Mouse (Mus musculus): Measurements from ENCODE around the gene Cenpt.

Cenpt gene

DNA sequence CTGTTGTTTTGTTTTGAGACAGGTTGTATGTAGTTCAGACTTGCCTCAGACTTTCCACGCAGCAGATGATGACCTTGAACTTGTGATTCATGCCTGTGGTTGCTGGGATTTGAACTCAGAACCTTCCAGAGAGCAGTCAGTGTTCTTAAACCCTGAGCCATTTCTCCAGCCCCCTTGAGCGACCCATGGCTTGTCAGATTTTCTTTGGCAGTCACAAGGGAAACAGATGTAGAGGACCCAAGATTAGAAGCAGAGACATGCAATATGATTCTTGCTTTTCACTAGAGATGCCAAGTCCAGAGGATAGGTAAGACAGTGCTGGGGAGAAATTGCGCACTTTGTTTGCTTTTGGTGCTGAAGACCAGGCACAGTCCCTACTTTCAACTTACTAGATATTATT is at the start of gene Cenpt:
Cenpt (minus strand) TSS at position 101 of the 400 bp plus-strand sequence.
- no peak for DNase-seq (ENCODE audit: low read depth)

DNA sequence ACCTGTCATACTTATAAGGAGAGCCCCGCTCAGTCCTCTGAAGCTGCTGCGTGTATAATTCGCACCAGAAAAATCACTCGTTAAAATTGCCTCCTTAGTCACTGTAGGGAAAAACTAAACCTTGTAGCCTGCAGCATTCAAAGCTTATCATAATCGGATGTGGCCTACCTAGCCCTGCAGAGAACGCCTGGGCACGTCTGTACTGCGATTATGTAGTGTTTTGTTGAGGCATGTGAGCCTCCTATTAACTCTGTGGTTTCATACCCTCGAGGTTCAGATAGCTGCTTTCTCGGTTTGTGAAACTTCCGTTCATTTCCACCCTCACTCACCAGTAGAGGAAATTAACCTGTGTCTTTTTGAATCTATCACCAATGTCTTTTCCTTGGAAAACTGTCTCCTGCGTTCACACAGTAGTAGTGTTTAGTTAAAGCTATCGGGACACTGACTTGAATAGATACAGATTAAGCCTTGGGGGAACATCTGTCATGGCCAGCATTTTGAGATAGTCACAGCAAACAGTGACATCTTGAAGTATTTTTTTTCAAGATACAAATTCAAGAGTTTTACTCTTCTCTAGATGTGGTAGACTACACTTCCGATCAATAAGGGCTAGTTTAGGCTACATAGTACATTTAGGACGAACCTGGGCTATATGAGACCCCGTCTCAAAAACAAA is 48.0 kb upstream of the Cenpt start:
- DNase-seq (ENCODE audit: low read depth): peak; percentile 81

DNA sequence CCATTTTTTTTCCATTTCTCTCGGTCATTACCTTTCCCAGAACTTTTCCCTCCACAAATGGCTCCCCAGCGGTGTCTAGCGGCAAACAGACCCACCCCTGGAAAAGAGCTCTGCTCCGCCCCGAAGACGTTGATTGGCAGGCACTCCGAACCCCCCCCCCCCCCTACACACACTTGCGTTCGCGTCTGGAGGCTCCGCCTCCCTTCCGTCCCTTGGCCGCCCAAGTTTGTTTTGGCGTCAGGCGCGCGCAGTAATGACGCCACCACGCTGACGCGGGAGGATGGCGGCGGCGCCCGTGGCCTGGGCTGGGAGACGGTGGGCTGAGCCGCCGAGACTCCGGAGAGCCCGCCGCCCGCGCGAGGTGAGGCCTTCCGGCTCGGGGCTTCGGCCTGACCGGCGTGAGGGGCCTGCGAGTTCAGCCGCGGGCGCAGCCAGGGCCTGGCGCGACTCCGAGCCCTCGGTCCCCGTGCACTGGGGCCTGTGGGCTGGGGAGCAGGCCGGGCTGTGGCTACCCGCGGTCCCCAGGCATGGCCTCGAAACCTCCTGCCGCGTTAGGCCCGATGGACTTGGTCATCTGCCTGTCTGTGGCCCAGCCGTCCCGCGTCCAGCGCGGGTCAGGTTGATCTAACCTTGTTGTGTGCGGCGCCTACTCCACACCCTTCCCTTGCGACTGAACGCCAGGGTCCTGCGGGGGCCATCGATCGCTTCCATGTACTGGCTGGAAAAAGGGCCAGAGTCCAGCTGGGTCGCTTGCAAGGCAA is 47.3 kb upstream of the Cenpt start, which contains the start of gene Pskh1:
Pskh1 (plus strand) TSS at position 262 of the 761 bp plus-strand sequence.
- peak; percentile 96 for DNase-seq (ENCODE audit: low read depth)

DNA sequence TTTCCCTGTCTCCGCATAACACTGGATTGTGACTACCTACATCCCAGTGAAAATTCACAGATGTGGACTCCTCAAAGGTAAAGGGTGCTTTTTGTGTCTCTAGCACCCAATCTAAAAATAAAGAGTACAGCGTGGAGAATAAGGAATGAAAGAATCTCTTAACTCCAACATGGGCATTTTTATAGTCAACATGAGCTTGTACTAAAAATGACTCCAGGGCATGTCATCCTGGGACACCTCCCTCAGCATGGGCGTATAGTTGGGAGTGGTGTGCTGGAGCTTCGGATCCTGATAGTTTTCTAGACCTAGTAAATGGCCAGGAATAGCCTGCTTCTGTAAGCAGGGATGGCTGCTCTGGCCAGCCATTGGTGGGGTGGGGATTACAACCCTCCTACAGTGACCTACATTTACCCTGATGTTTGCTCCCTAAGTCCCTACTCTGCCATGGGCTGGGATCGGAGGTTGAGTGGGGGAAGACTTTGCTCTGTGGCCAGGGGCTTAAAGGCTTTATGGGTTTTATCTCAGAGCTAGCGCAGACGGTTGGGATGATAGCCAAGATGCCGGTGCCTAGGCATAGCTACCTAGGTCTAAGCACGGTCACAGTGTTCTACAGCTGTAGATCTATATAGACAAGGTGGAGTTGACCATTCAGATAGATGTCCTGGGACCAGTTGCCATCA is 44.9 kb upstream of the Cenpt start:
- no peak for DNase-seq (ENCODE audit: low read depth)

DNA sequence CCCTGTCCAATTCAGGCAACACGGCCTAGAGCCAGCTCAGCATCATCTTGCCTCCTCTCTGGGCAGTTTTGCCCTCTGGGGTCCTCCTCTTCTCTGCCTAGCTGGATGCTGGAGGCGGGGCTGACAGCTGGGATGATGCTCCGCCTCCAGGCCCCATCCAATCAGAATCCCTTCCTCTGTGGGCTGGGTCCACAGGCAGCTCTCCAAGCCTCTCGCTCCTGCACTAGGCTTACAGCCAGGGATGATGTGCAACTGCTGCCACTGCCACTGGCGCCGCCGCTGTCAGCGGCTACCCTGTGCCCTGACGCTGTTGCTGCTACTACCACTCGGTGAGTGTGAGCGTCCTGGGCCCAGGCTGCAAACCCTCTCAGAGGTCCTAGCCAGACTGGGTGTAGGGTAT is 40.3 kb upstream of the Cenpt start, which contains the start of gene Nrn1l:
Nrn1l (plus strand) TSS at position 229 of the 400 bp plus-strand sequence.
- DNase-seq (ENCODE audit: low read depth): peak; percentile 25

DNA sequence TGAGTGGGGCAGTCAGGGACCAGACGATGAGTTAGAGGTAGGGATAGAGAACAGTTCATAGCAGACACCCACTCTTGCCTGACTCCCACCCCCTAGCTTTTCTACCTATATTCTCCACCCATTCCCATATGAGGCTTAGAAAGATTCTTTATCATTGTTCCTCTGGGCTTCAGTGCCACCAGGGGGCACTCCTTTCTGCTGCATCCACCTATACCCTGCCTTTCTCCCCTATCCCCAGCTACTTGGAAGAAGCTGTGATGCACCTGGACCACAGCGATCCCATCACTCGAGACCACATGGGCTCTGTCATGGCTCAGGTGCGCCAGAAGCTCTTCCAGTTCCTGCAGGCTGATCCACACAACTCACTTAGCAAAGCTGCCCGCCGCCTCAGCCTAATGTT is 39.4 kb upstream of the Cenpt start:
- peak; percentile 58 for DNase-seq (ENCODE audit: low read depth)

DNA sequence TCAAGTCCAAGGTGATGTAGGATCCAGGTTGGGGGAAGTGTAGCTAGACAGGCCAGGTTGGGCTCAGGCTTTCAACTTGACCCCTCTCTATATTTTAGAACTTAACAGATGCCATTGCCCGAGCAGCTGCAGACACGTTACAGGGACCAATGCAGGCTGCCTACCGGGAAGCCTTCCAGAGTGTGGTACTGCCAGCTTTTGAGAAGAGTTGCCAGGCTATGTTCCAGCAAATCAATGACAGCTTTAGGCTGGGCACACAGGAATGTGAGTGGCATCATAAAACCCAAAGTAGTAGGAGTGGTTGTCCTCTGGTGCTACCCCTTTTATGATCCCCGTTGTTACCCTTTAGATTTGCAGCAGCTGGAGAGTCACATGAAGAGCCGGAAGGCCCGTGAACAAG is 37.8 kb upstream of the Cenpt start:
- DNase-seq (ENCODE audit: low read depth): no peak

- no peak for DNase-seq (ENCODE audit: low read depth)
Measured at GRCm38 (mm10) chr8:105889756-105890465, 36.8 kb upstream of the Cenpt start.

DNA sequence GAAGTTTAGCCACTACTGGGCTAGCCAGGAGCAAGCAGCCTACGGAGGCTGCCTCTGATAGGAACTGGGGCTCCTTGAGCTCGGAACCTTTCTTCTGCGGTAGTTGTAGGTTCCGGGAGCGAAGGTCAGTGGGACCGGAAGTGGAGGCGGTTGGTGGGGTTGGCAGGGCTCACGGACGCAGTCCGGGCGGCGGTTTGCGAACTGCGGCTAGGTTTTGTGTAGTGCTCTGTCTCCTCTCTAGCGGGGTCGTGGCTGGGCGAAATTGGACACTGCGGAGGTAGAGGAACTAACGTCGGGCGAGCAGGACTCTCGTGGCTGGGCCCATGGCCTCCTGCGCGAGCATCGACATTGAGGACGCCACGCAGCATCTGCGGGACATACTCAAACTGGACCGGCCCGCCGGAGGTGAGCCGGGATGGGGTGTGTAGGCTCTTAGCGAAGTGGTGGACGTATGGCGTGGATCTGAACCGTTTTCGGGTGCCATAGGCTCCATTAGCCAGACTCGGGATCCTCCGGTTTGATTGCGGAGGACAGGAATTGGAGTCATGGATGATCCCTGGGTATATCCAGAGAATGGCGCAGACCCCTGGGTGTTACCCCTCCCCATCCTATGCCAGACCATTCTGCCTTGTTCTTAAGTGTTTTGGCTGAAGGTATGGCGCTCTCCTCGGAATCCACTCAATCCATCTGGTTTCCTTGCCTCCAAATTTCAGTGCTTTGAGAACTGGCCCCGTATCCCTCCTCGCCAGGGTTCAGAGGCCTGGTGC is 27.9 kb upstream of the Cenpt start, which contains the start of gene Edc4:
Edc4 (plus strand) TSS at position 128 of the 767 bp plus-strand sequence.
- DNase-seq (ENCODE audit: low read depth): peak; percentile 94

DNA sequence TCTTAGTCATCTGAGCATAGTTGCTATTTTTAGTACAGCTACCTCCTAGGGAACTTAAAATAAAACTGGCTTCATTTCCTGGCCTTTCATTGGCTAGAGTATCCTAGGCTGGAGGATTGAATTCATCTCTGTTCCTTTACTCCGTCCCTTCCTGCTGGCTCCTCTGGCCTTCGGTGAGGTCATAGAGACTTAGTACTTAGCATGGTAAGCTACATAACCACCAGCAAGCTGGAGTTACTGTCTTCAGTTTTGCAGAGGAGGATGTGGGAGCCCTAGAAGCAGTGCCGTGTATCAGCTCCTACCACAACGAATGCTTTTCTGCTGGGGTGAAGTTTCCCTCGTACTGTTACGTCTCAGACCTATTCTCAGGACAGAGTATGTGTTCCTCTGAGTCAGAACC is 21.2 kb upstream of the Cenpt start:
- DNase-seq (ENCODE audit: low read depth): no peak

DNA sequence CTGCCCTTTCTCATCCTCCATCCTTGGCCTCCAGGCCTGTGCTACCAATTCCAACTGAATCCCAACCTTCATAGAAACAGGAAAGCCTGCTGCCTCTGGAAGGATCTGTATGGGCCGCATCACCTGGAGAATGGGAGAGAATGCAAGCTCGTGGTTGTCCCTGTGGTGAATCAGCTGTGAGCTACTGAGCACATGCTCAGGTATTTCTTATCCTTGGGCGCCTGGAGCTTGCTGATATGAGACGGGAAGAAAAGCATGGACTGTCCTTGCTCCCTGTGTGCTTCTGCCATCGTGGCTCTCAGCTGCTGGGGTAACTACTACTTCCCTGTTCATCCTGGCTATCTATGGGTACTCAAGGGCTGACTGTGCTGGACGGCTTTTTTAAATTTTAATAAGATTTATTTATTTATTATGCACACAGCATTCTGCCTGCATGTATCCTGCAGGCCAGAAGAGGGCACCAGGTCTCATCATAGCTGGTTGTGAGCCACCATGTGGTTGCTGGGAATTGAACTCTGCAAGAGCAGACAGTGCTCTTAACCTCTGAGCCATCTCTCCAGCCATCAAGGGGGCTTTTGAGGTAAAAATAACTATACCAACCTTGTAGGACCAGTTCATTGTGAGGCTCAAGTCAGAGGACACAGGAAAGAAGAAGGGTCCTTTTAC is 13.4 kb upstream of the Cenpt start:
- no peak for DNase-seq (ENCODE audit: low read depth)

- peak; percentile 44 for DNase-seq (ENCODE audit: low read depth)
Measured at GRCm38 (mm10) chr8:105861951-105862350, 8.9 kb upstream of the Cenpt start.

DNA sequence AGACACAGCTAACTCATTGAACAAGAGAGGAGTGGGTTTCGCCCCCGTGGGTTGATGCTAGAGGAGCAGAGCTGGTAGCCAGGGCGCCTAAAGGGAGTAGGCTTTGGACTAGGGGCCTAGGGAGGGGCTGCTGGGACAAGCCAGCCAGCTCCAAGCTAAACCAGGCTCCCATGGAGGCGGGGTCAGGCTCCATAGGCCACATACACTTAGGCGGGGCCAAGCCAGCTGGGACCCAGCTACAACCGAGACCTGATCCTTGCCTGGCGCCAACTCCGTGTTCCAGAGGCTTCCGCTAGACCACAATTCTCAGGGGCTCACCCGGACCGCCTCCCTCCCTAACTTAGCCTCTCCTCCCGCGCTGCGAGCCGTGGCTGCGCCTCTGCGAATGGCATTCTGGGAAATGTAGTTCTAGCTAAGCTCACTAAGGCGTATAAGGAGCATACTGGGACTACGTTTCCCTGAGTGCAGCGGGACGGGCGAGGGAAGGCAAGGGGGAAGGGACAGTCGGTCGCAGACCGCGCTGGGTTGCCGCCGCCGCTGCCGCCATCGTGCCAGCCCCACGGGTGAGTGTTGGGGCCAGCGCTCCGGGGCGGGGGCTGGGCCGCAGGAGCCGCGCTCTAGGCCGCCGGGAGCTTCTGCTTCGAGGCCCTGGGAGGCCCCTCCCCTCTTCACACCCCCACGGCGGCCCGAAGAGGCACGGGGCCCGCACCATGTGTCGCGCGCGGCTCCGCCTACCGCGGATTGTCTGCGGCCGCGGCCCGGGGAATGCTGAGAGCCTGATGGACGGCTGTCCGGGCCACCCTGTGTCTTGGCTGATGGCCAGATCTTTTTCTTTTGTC is 7.3 kb upstream of the Cenpt start, which contains the start of gene Nutf2:
Nutf2 (plus strand) TSS at position 438 of the 839 bp plus-strand sequence.
- DNase-seq (ENCODE audit: low read depth): peak; percentile 95

- peak; percentile 52 for DNase-seq (ENCODE audit: low read depth)
Measured at GRCm38 (mm10) chr8:105859314-105859713, 6.2 kb upstream of the Cenpt start.

DNA sequence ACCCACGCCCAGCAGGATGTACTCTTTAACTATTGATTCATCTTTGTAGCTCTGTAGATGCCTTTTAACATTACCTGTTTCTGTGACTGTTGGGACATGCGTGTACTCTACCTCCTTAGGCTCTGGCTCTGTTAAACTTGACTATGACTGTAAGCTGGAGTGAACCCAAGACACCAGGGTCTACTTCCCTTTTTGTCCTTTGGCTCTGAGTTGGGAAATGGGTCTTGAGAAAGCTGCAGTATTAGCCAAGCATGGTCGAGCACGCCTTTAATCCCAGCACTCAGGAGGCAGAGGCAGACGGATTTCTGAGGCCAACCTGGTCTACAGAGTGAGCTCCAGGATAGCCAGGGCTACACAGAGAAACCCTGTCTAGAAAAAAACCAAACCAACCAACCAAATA is 5.4 kb upstream of the Cenpt start:
- no peak for DNase-seq (ENCODE audit: low read depth)

DNA sequence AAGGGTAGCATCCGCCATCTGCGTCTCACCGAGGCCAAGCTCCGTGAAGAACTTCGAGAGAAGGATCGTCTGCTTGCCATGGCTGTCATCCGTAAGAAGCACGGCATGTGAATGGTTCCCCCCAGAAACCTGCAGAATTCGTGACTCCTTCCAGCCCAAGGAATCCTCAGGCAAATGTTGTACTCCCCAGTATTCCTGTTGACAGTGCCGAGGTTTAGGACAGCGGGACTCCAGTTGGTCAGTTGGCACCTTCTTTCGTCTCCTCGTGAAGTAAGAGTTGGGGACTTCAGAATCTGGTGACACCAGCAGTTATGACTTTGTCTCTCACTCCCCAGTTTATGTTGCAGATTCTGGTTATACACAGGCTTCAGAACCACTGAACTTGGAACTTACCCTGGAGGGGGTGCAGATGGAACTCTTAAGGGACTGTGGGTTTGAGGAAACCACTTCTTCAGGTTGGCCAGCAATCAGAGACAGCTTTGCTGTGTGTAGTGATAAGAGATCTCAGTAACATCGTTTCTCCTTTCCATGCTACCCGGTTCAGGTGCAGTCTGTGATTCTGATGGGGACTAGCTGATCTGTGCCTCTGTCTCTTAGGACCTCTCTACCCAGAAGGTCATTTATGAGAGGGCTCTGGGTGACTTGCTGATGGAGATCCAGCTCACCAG is 3.2 kb upstream of the Cenpt start:
- DNase-seq (ENCODE audit: low read depth): peak; percentile 41

DNA sequence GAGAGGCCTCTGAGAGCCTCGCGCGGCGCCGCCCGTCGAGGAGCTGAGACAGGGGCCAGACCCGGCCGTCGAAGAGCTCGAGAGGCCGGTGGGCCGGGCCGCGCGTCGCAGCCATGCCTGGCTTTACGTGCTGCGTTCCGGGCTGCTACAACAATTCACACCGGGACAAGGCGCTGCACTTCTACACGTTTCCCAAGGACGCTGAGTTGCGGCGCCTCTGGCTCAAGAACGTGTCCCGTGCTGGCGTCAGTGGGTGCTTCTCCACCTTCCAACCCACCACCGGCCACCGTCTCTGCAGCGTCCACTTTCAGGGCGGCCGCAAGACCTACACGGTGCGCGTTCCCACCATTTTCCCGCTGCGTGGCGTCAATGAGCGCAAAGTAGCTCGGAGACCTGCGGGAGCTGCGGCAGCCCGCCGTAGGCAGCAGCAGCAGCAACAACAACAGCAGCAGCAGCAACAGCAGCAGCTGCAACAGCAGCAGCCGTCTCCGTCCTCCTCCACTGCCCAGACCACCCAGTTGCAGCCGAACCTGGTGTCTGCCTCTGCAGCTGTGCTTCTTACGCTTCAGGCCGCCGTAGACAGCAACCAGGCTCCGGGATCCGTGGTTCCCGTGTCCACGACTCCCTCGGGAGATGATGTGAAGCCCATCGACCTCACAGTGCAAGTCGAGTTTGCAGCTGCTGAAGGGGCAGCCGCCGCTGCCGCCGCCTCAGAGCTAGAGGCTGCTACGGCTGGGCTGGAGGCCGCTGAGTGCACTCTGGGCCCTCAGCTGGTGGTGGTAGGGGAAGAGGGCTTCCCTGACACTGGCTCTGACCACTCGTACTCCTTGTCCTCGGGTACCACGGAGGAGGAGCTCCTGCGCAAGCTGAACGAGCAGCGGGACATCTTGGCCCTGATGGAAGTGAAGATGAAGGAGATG is 2.4 kb upstream of the Cenpt start:
- DNase-seq (ENCODE audit: low read depth): no peak

GRCm38 (mm10) chr8:105854715-105855216 is 1.7 kb upstream of the Cenpt start, which contains the start of gene Thap11:
Gene Thap11 (plus strand): TSS chr8:105855132.
- DNase-seq (ENCODE audit: low read depth): peak; percentile 97
